8 mouse cellular contexts compared by ENCODE assay signal in genomic region chr16:89844580-89844979, GRCm38 (mm10).
DNase-seq lines count a peak whose midpoint lies in the region; ATAC-seq lines count a peak whose summit lies in the region.

No protein-coding gene starts in this region.

- intact Hi-C loops in left cerebral cortex, postnatal 25 days (cut with DNase I) = loop anchor here (2.0 kb wide), 1 partner anchor 342 kb away; no protein-coding TSS in a partner anchor

- 0 out of 2 replicates have a peak, but pooled peaks cover 9% of the 10 kb centered on the region for H3K36me3 ChIP-seq in midbrain, embryonic 14.5 days (ENCODE audit: control insufficient read depth, insufficient read depth, low read length)

- H3K4me3 ChIP-seq in midbrain, embryonic 14.5 days (replicated peaks; ENCODE audit: low read depth, low read length) = no peak overlapping the region

- peak; percentile 51 for ATAC-seq in inflammation-experienced regulatory T-cells, adult 6 months
- peak; percentile 71 for ATAC-seq in midbrain, embryonic 14.5 days (ENCODE audit: low FRiP score, low TSS enrichment)

- H3K27ac ChIP-seq in midbrain, embryonic 14.5 days (replicated peaks; ENCODE audit: low read depth, low read length) = no peak overlapping the region

- H3K27me3 ChIP-seq in midbrain, embryonic 14.5 days (ENCODE audit: control insufficient read depth, insufficient read depth, low read length) = no peaks in the 10 kb centered on the region

- peak; percentile 43 for DNase-seq in left cerebral cortex, adult 11 months (ENCODE audit: low spot score)
- DNase-seq in left cerebral cortex, adult 8-10 months (ENCODE audit: low spot score in 2 of 2) = no peak
- DNase-seq in cerebellum, adult 11-12 months = peak; percentile 67
- peak; percentile 38 for DNase-seq in forelimb bud, embryonic 11.5 days (ENCODE audit: low read depth, low spot score)
- DNase-seq in left cerebral cortex, postnatal 25 days (ENCODE audit: low spot score in 2 of 2) = peak; percentile 47 to 75
- peak; percentile 85 for DNase-seq in midbrain, embryonic 14.5 days
- peak; percentile 41 to 72 for DNase-seq in spleen, postnatal 4 days (ENCODE audit: low spot score in 2 of 2)

- H3K4me1 ChIP-seq in midbrain, embryonic 14.5 days (ENCODE audit: control insufficient read depth, insufficient read depth, low read length) = peaks cover 5% of the 10 kb centered on the region; the same call in 1 of the 2 replicates

- no peaks in the 10 kb centered on the region for H3K9me3 ChIP-seq in midbrain, embryonic 14.5 days (ENCODE audit: control insufficient read depth, low read length)

- H3K9ac ChIP-seq in midbrain, embryonic 14.5 days (replicated peaks; ENCODE audit: low read length) = no peak overlapping the region

- WGBS in midbrain, embryonic 14.5 days = 39% methylated on average over 5 of the region's 5 CpGs

- no peak overlapping the region for H3K4me2 ChIP-seq in midbrain, embryonic 14.5 days (ENCODE audit: low read length)

Comparison
In these comparisons a context has a peak if more than half of its experiments do, and no peak if none do; other contexts are left out.
1. DNase-seq: peak in left cerebral cortex, adult 11 months (single experiment), cerebellum, adult 11-12 months (single experiment), forelimb bud, embryonic 11.5 days (single experiment), left cerebral cortex, postnatal 25 days (2 of 2), midbrain, embryonic 14.5 days (single experiment) and spleen, postnatal 4 days (2 of 2); none in left cerebral cortex, adult 8-10 months (0 of 2).